Mouse (Mus musculus) retina, postnatal 1 day (tissue): Measurements from ENCODE around the gene Syde1.
A peak's percentile ranks its signal among the peaks of the same experiment; 100 is the strongest.
"Not testable (repeated sequence)": the region's sequence is repeated elsewhere in the genome, so short reads cannot be mapped to it uniquely, and the experiment has no call there.

Experiments
- DNase-seq: peaks from one replicate; pipeline ENCODE4 v3.0.0-alpha.2; 2012

The Syde1 gene

DNA sequence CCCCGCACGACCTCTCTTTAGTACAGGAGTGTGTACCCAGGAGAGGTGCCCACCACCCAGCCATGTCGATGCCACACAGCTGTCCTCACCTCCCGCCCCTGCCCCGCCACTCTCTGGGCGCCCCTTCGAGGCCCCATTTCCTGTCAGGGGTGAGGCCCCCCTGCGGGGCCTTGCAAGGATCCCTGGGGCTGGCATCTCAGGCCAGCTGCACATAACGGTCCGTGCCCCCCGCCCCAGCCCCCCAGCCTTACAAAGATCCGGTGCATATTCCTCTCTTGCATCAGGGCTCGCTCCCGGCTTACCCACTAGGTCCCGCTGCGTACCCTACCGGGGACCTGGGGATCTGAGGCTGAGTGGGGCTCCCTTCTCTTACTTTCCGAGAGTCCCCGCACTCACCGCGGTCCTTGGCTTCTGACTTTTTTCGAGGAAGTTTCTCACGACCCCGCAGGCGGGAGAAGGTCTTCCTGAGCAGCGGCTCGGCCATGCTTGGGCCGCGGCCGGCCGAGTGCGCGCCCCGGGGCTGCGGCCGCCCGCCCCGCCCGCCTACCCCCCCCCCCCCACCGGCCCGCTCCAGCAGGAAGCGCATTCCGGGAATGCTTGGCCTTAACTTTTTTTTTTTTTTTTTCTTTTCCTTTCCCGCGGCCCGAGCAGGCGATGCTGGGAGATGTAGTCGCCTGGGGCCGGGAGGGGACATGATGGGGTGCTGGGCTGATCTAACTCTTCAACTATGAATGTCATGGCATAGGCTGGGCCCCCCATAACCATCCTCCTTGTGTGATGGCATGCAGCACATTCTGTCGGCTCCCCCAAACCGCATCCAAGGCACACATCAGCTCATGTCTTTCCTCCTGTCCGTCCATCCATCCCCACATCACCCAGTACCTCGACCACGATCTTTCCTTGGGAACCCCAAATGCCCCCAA is at the start of gene Syde1:
Gene Syde1 (minus strand): TSS at position 559 of the 923 bp plus-strand sequence.
- peak; percentile 73 for DNase-seq

GRCm38 (mm10) chr10:78632311-78632710 is 40.5 kb upstream of the Syde1 start:
- DNase-seq, result peak; percentile 65

DNA sequence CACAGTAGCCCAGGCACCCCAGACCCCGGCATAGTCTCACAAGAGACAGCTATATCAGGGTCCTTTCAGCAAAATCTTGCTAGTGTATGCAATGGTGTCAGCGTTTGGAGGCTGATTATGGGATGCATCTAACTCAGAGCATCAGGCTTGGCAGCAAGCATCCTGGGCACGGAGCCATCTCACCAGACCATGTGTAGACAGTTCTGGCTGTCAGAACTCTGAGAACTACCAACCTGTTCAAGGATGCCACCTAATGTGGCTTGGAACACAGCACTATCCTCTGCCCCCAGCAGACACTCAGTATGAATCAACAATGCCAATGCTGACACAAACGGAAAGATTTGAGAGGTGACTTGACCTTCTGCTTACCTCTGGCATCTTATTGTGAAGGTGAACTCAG is 38.4 kb upstream of the Syde1 start:
- no peak for DNase-seq

- DNase-seq, result not testable (repeated sequence)
These were observed 31.4 kb upstream of the Syde1 start for GRCm38 (mm10) chr10:78623143-78623542.

GRCm38 (mm10) chr10:78617974-78618373 is 26.2 kb upstream of the Syde1 start, which contains the start of gene Olfr1357:
Olfr1357 (minus strand) TSS chr10:78618074.
- no peak for DNase-seq

GRCm38 (mm10) chr10:78607602-78608001 is 15.8 kb upstream of the Syde1 start:
- no peak for DNase-seq

DNA sequence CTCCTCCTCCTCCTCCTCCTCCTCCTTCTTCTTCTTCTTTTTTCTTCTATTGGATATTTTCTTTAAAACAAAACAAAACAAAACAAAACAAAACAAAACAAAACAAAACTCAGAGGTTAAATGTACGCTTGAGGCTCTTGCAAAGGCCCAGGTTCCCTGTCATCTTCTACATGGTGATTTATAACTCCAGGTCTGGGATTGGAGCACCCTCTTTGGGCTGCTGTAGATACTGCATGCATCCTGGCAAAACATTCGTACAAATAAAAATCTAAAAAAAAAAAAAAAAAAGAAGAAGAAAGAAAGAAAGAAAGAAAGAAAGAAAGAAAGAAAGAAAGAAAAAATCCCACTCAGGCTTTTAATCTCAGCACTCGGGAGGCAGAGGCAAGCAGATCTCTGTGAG is 13.3 kb upstream of the Syde1 start:
- DNase-seq, result peak; percentile 48

- no peak for DNase-seq
These were observed 8.1 kb upstream of the Syde1 start for GRCm38 (mm10) chr10:78599865-78600264.

DNA sequence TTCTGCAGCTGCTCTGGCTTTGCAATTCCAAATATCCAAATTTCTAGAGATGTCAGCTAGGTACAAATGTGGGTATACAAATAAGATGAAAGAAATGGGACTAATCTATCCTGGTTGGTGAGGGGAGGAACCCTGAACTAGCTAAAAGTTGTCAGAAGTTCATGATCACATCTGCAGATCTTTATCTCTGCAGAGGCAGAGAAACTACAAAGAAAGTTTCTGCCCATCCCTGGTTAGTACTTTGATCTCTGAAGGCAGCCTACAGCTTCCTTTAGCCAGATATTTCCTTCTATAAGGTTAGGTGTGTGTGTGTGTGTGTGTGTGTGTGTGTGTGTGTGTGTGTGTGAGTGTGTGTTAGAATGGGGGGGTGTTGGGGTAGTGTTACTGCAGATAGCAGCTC is 2.8 kb upstream of the Syde1 start:
- no peak for DNase-seq

DNA sequence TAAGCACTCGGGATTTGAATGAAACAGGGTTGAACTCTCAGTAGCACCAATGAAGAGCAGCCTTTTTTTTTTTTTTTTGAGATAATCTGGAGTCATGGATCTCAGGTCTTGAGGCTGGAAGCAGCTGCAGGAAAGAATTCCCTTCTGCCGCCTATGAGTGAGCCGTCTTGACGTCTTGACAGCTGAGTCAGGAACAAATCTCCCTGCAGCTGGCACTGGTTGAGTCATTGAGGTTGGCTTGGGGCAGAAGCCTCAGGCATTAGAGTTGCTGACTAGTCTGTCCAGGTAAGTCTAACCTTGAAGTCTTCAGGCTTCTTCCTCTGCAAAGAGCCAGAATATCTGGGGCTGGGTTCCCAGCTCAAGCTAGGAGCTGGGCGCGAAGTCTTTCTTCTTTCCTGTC is 2.4 kb upstream of the Syde1 start:
- no peak for DNase-seq

DNA sequence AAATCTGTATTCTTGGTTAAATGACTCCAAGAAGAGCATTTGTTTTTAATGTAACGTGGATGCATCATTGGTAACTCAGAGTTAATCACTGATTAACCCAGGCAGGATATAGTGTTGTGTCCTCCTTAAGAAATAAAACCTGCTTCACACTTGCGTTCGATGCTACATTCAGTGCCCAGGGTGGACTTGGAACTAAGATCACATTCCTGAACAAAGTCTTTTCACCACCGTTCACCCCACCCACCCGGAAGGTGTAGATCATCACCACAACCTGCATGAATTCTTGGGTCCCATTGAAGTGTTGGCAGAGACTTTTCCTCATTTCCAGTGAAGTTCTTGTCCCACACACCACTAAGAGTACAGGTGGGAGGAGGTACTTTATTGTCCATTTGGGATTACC is 2.0 kb upstream of the Syde1 start:
- no peak for DNase-seq

DNA sequence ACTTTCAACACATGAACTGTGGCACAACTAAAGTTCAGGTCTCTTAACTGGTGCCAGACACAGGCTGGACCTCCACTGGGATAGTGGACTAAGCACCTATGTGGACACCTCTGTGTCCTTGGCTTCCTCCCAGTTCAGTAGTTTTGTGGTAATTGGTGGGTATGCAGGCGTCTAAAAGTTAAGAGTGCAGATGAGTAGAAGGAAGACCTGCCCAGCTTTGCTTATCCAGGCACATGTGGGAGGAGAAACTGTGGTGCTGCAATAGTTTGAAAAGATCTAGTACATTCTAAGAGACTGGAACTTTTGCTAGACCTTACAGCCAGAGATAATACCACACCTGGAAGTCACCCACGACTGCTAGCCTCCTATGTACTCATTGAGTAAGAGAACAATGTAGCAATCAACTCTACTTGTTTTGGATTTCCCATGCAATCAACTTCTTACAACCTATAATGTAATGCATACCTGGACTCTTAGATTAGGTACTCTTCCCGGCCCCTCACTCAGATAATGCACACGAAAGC is 1.2 kb upstream of the Syde1 start:
- no peak for DNase-seq

DNA sequence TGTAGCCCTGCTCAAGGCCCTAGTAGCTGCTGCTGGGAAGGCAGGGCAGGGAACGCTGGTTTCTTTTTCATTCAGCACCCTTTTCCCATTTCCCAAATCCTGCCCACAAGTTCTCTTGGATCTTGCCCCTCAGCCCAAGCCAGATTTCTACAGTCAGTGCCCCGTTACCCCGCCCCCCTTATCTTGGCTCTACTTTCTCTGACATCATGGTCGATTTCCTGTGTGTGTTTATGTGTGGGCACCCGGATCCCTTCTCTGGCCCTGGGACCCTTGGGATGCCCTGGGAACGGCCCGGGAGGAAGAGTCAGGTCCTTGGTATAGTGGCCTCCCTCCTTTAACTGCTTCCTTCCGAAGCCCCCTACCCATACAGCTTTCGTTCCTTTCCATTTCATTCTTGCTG is 1.0 kb downstream of the Syde1 start:
- DNase-seq, result peak; percentile 15

- DNase-seq, result no peak
These were observed 1.9 kb downstream of the Syde1 start for GRCm38 (mm10) chr10:78589901-78590300.

GRCm38 (mm10) chr10:78589291-78589690 is 2.5 kb downstream of the Syde1 start:
- no peak for DNase-seq

DNA sequence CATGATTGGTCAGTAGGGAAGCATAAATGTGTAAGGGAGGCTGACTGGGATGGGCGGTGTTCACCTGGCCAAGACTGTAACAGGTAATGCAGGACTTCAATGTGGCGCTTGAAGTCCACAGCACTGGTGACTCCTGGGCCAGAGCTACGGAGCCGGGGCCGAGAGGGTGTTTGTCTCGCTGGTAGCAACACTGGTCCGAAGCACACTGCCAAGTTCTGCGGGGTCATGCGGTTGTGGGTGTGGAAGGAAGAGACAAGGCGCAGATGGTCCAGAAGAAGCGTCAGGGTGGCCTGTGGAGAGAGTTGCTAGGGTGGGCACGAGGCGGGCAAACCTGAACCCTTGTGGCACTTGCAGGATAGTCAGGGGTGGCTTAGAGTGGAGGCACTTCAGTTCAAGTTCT is 5.7 kb downstream of the Syde1 start:
- DNase-seq, result no peak

- DNase-seq, result no peak
These were observed 6.2 kb downstream of the Syde1 start for GRCm38 (mm10) chr10:78585606-78586005.

DNA sequence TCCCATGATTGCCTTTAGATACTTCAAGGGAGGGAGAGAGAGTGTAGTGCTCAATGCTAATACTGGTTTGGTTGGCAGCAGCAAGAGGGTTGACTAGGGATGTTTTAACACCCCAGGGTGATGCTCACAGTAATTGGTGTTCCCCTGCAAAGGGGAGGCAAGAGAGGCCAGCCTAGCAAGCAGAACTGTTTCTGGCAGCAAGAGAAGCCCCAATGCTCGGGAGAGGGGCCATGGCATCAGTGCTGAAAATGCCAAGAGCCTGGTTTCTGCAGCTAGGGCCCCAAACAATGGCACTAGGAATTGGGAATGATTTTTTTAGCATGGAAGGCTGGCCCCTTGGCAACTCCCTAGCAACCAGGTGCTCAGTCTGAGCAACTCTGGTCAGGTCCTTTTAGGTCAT is 6.8 kb downstream of the Syde1 start:
- DNase-seq, result no peak

GRCm38 (mm10) chr10:78583939-78584338 is 7.8 kb downstream of the Syde1 start:
- no peak for DNase-seq

GRCm38 (mm10) chr10:78583347-78583746 is 8.4 kb downstream of the Syde1 start:
- DNase-seq, result no peak

GRCm38 (mm10) chr10:78581121-78581520 is 10.6 kb downstream of the Syde1 start:
- DNase-seq, result no peak

- no peak for DNase-seq
These were observed 13.6 kb downstream of the Syde1 start for GRCm38 (mm10) chr10:78578204-78578603.

GRCm38 (mm10) chr10:78576435-78577184 is 15.2 kb downstream of the Syde1 start:
- no peak for DNase-seq

DNA sequence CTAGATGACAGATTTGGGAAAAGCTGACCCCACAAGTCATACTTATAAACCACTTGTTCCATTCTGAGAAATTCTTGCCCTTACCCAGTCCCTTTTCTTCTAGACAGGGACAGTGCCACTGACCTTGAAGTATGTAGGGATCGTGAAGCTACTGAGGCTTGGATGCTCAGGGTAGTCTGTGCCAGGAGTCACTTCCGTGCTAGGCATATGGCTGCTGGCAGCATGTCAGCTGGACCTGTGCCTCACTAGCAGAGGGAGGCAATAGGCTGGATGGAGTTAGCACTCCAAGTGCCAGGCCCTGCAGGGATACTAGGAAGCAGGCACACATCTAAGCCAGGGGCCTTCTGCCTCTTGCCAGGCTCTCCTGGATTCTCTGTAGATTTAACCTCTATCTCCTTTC is 16.1 kb downstream of the Syde1 start:
- DNase-seq, result no peak
